Mouse (Mus musculus): ENCODE measurements around the gene Tbl2.

Tbl2 gene

DNA sequence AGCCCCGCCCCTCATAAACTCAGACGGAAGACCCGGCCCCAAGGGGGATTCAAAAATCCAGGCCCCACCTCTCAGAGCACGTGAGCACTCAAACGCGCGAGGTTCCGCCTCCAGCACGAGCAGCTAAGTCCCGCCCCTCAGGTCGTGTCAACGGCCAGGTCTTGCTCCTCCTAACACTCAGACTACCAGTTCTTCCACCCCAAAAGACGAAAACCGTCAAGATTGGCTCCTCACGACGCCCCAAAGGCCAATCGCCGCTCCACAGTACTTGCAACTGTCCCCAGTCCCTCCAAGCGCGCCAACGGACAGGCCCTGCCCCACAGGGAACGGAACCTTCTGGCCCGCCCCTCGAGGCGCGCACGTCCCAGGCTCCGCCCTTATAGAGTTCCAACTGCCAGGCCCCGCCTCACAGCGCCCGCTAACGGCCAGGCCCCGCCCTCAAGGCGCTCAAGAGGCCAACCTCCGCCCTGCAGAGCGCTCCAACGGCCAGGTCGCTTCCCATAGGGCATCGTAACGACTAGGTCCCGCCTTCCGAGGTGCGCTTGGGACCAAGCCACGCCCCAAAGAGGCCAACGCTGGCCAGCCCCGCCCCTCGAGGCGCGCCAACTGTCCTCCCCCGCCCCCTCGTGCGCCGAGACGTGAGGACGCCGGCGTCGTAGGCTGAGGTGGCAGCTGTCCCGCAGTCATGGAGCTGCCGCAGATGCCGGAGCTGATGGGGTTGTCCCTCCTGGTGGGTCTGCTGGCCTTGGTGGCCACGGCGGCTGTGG is at the start of gene Tbl2:
Tbl2 (plus strand) TSS at position 605 of the 767 bp plus-strand sequence.
- DNase-seq, result peak; percentile 98

DNA sequence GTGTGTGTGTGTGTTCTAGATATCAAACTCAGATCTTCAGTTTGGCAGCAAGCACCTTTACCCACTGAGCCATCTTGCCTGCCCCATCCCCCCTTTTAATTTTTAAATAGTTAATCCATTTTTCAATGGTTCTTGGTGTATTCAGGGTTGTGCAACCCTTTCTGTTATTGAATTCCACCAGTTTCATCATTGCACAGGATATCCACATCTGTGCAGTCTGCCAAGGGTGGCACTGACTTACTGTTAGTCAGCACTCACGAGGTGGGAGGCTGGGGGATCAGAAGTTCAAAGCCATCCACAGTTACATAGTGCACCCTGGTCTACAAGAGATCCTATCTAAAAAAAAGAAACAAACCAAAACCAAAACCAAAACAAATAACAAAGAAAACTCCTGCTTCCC is 48.5 kb upstream of the Tbl2 start:
- no peak for DNase-seq

DNA sequence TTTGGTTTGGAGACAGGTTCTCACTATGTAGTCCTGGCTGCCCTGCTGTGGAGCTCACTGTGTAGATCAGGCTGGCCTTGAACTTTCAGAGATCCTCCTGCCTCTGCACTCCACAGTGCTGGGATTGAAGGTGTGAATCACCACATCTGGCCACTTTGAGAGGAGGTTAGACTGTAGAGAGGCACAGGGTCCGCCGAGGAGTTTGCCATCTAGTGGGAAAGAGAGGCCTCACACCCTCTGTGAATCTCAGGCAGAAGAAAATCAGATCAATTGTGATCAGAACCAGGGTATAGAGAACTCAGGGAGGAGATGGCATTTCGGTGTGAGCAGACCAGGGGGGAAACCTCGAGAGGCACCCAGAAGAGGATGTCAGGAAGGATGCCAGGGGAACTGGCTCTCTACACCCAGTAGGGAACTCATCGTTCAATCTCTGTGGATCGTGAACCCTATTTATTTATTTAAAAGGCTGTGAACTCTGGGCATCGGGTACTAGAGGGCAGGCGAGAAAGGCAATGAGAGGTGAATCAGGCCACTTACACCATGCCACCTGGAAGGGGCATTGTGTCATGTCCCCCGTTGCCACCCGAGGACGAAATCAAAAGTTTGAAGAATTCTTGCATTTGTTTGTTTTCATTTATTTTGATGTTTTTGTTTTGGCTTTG is 45.3 kb upstream of the Tbl2 start:
- DNase-seq, result no peak

DNA sequence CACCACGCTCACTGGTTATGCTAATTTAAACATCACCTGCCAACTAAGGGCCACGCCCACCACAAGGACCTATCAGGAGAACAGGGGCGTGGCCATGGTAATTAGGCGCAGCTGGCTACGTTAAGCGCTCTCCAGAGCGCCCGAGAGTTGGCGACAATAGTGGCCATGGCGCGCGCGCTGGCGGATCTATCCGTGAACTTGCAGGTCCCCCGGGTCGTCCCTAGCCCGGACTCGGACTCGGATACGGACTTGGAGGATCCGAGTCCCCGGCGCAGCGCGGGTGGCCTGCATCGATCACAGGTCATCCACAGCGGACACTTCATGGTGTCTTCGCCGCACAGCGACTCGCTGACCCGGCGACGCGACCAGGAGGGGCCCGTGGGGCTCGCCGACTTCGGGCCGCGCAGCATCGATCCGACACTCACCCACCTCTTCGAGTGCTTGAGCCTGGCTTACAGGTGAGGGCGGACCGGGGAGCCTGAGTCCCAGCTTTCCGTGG is 42.6 kb upstream of the Tbl2 start:
- peak; percentile 46 for DNase-seq

DNA sequence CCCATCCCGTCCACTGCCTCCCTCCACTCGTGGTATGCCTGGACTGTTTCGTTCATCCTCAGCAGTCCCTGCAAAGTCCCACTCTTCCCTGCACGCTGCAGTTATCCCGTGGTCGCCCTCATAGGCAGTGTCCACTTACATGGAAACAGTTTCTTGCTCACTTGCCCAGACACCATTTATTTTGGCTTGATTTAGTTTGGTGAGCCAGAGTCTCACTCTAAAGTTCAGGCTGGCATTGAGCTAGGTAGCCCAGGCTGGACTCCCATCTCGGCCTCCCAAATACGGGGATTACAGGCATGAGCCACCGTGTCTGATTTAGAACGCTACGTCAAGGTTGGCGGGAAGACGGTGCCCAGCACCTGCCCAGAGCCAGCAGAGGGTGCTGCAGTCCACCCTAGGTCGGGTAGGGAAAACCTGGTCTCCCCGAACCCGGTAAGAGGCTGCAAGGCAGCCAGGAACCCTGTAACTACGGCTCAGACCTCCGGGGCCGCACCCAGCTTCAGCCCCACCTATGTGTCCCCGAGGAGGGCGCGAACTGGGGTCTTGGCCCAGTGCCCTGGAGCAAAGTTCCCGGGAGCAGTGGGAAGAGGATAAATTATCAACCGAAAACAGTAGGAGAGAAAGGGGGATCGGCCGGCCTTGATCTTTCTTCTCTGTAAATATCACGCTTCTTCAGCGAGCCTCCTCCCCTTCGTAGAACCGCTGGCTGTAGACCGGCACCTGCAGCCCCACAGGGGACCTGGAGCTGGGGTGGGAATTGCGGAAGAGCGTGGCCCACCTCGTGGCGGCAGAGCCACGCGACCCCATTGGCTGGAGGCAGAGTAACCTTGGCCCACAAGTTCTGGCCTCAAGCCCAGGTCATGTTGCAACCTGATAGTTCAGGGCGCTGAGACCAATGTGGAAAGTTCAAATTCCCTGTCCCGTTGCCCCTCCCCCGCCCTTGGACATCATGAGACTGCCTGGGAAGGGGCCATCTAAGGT is 41.6 kb upstream of the Tbl2 start:
- peak; percentile 25 for DNase-seq

DNA sequence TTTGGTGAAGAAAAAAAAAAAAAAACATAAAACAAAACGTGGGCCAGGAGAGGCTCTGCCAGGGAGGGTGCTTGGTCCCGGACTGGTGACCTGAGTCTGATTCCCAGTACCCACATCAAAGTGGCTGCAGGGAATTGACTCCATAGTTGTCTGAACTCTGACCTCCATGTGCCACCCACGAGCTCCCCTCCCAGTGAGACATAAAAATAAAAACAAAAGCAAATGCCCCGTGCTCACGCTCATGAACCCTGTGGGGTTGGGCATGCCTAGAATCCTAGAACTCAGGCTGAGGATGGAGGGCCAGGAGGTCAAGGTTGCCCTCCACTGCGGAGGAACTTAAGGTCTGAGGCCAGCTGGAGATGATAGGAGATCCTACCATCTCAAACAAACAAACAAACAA is 40.4 kb upstream of the Tbl2 start:
- DNase-seq, result no peak

DNA sequence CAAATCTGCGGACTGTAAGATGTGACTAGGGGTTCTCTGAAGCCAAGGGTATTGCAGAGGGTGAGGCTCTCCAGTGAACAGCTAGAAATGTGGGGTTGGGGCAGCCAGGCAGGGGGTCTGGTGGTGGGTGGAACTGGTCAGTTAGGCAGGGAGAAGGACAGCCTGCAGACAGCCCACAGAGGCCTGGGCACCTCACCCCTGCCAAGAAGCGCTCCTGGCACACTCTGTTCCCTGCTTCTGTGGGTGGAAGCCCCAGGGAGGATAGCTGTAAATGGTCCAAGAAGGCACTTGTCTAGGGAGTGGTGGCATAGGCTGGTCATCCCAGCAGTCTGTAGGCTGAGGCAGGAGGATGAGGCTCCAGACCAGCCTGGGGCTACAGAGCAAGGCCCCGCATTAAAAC is 40.0 kb upstream of the Tbl2 start:
- no peak for DNase-seq

DNA sequence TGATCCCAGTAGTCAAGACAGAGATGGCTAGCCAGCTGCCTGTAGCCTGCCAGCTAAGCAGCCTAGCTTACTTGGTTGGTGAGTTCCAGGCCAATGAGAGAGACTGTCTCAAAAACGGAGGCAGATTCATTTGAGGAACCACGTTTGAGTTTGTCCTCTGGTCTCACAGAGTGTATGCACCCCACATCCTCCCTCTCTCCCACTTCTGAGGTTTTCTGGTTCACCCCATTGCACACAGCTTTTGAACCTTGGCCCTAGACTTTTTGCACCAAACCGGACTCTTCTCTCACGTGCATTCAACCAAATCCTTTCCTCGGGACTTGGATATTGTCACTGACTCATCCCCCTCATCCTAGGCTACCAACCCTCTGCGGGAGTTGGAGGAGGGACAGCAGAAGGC is 39.5 kb upstream of the Tbl2 start:
- no peak for DNase-seq

DNA sequence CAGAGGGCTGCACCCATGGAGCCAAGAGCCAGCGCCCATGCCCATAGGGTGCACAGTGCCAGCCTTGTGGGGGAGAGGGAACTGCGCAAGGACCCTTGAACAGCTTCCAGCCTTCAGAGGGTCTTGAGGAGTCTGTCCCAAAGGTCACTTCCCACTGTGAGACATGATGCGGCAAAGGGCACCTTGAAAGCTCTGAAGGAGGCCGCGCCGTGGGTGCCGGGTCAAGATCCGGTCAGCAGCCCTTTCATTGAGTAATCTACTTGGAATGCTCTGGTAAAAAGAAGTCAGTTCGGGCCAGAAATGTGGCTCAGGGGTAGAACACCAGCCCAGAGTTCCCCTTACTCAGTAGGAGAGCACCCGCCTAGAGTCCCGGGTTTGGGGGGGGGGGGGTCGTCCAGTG is 35.7 kb upstream of the Tbl2 start:
- no peak for DNase-seq

DNA sequence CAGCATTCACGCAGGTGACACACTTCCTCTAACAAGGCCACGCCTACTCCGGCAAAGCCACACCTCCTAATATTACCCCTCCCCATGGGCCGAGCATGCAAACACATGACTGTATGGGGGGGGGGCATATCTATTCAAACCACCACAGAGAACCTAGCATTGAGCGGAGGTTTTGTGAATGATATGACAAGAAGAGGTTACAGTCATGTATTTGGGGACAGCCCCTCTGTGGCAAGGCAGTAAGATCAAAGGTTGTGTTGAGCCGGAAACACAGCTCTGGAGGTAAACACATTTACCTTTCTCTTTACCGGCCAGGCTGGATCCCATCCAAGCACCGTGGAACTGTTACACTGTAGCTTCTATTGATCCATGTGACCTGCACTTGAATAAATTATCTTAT is 34.2 kb upstream of the Tbl2 start:
- DNase-seq, result no peak

DNA sequence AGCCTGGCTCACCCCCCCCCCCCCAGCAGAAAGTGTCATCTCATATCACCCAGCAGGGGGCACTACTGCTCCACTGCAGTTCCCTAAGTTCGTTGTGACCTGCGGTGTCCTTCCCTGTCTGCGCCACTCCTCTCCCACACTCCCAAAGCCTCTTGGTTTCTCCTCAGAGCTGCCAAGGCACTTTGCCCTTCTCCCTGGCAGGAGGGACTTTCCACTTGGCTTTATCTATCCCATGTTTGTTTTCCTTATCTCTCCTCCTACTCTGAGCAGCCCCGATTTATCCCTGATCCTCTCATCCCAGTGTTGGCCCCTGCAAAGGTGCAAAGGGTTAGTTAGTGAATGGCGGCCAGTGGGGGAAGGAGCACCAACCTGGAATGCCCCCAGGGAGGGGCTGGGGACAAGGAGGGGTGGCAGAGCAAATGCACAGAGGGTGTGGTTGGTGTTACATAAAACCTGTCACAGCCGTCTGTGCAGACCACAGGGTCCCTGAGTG is 30.8 kb upstream of the Tbl2 start:
- peak; percentile 25 for DNase-seq

DNA sequence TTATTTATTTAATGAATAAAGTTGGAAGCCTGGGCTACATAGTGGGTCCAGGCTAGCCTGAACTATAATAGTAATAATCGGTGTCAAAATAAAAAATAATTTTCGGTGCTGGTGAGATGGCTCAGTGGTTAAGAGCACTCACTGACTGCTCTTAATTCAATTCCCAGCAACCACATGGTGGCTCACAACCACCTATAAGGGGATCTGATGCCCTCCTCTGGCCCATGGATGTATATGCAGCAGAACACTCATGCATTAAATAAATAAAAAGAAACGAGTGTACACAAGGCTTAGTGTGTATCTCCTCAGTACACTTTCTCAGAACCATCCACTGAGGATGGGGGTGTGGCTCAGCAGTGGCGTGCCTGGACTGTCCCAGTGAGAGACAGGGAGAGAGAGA is 28.7 kb upstream of the Tbl2 start:
- no peak for DNase-seq

DNA sequence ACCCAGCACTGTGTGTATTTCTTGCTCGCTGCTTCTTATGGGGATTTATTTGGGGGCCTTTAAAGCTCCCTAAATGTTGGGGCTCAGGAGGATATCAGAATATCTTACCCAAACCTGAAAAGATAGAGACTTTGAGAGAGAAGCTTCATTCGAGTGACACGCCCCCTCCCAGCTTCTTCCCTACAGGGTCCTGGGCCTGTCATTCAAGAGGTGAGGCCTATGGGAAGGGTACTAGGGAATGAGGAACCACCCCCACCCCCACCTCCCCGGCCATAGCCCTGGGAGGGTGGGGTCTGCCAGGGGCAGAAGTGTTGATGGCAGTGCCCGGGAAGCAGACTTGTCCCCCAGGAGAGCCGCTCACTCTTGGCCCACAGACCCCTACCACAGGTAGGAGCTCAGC is 23.3 kb upstream of the Tbl2 start:
- no peak for DNase-seq

DNA sequence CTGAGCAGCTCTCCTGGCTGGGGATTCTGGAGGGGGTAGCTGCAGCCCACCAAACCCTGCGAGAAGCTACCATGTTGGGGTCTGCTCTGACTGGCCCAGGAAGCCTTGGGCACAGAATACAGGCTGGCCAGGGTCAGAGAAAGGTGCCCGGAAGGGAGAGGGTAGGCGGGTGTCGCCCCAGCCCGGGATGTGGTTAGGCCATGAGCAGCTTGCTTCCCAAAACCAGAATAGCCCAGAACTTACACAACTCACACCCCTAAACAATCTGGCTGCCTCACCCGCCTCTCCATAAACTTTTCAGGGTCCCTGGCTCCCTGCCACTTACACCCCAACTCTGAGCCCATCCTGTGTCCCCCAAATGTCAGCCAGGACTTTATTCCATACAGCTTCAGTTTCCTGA is 21.8 kb upstream of the Tbl2 start:
- DNase-seq, result no peak

DNA sequence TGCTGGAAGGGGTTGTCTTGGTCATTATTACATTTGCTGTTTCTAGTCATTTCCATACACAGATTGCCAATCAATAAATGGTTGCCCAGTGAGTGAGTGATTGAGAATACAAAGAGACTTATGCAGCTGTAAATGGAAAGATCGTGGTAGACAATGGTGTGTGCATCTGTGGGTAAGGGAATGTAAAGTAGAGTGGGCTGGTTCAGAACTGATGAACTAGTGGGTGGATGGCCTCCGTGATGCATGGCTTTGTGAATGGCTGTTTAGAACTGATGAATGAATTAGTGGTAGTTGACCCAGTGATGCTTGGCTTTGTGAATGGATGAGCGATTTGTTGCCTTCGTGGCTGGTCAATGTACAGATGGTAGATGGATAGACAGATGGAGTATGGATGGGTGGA is 19.7 kb upstream of the Tbl2 start:
- no peak for DNase-seq

DNA sequence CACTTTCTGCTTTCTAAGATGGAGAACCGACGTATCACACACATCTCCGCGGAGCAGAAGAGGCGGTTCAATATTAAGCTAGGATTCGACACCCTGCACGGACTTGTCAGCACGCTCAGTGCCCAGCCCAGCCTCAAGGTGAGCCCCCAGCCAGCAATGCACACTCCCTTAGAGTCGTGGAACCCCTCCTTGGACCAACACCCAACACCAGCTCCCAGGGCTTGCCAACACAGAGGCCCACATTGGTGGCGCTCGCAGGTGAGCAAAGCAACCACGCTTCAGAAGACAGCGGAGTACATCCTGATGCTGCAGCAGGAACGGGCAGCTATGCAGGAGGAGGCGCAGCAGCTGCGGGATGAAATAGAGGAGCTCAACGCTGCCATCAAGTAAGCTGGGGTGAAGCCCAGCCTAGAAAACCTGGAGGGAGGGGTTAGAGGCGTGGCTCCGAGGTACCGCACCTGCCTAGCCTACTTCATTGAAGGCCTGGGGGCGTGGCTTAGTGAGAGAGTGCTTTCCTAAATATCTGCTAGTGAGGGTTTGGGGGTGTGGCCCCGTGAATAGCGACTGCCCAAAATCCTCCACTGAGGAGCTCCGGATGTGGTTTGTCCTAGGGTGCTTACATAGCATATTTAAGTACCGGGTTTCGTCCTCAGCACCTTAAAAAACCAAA is 15.6 kb upstream of the Tbl2 start:
- DNase-seq, result peak; percentile 13

DNA sequence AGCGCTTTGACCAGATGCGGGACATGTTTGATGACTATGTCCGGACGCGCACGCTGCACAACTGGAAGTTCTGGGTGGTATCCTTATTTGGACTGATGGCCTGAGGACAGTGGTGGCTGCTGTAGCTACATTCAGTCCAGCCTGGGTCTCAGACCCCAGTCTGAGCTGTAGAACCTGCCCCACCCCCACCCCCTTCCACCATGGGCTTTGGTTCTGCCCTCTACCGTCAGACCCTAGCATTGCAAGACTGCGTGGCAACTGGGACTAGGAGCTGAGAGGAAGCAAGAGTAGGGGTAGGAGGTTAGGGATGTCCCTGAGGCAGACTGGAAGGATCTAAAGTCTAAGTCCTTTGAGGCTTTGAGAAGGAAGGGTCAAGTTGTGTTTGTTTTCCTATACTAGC is 14.9 kb upstream of the Tbl2 start:
- no peak for DNase-seq

DNA sequence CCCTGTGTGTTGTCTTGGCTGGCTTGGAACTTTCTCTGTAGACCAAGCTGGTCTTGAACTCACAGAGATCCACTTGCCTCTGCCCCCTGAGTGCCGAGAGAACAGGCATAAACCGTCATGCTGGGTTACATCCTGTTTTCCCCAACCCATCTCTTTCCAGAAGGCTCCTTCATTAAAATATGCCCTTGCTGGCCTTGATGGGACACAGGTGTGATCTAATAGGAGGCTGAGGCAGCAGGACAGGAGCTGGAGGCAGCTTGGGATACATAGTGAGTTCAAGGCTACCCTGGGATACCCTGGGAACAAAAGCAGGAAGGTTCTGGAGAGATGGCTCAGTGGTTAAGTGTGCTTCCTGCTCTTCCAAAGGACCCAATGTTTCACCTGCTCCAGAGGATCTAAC is 9.6 kb upstream of the Tbl2 start:
- no peak for DNase-seq

DNA sequence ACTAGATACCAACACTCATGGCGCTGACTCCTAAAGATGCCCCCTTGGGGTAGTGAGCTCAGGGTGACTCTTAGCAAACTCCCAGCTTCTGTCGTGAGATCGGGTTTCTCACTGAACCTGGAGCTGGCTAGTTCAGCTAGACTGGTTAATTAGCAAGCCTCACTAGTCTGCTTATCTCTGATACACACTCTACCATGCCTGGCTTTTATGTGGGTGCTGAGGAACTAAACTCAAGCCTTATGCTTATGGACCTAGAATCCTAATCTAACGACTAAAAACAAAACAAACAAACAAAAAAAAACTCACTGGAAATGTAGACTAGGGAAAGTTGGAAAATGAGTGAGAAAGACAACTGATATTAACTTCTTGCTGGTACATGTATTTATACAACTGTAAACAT is 5.0 kb upstream of the Tbl2 start:
- no peak for DNase-seq

DNA sequence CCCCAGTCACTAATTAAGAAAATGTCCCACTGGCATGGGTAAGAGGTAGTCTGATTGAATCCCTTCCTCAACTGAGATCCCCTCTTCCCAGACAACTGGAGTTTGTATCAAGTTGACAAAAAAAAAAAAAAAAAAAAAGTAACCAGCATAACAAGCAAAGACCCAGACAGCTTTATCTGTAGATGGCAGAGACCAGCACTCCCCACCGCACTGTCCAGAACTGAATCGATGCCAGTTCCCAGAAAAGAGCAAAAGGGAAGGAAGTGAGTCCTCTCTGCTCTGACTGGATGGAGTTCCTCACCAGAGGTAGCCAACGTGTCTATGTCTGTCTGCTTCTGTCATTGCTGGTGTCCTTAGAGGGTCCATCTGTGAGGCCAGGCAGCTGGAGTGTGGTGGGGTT is 3.9 kb upstream of the Tbl2 start:
- DNase-seq, result no peak

DNA sequence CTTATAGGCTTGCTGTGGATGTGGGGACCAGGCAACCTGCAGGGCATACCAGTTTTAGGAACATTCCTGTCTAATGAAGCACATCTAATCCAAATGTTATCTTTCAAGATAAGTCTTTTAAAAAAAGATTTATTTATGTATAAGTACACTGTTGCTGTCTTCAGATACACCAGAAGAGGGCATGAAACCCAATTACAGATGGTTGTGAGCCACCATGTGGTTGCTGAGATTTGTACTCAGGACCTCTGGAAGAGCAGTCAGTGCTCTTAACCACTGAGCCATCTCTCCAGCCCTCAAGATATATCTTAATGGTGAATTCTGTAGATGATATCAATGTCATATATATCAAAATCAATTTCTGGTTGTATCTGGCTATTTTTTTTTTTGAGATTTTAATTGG is 3.5 kb upstream of the Tbl2 start:
- DNase-seq, result no peak

DNA sequence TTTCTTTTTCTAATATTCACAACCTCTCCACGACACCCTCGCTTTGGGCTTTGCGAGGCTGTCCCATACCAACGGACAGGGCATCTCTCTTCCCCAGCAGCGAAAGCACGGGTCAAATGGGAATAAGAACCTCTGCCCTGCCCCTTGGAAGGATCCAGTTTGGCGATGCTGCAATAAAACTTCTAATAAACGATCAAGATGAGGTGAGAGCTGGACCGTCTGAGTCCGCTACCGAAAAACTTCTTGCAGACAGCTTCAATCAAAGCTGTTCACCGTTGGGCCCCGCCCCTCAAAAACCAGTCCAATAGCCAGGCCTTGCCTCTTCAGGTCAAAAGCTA is 773 bp upstream of the Tbl2 start:
- no peak for DNase-seq

DNA sequence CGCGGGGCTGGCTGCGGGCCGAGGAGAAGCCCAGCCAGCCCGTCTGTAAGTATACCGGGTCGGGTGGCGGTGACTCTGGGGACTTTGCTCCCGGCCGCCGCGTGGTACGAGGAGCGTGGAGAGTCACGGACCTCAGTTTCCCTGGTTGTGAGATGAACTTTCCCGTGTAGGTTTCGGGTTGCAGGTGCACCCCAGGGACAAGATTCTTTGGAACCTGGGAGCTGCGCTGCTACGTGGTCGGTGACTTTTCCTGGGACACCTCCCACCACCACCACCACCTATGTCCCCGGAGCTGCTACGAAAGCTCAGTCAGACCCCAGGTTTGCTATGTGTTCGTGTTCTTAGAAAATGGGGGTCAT is 342 bp downstream of the Tbl2 start:
- no peak for DNase-seq
